Mouse (Mus musculus) liver, adult 2 months (tissue): ENCODE measurements around the gene Trip6. TPM values are rescaled to one million over a fixed set of nuclear protein-coding genes. Genes with fewer than 3 reads are reported as not detected.

ENCODE experiments used
- DNase-seq: peaks from one replicate; pipeline ENCODE4 v3.0.0-alpha.2; 2011; ENCODE audit warnings: low read depth, low spot score; ENCODE audit errors: extremely low read depth
- H3K27ac ChIP-seq: fragments of 200-500 bp; replicated peaks from 2 replicates; pipeline ENCODE4 v1.5.1; 2012; ENCODE audit warnings: low read depth, mild to moderate bottlenecking, control low read depth, inconsistent platforms, low read length; ENCODE audit not compliant: insufficient read depth
- H3K27me3 ChIP-seq: fragments of 200-500 bp; 2 replicates; pipeline ENCODE4 v1.6.1; 2012; ENCODE audit warnings: mild to moderate bottlenecking, moderate library complexity, low read length, inconsistent platforms; ENCODE audit not compliant: control insufficient read depth, insufficient read depth
- H3K36me3 ChIP-seq: fragments of 200-500 bp; 2 replicates; pipeline ENCODE4 v1.6.1; 2012; ENCODE audit warnings: low read length, inconsistent platforms; ENCODE audit not compliant: control insufficient read depth, insufficient read depth
- H3K4me1 ChIP-seq: fragments of 200-500 bp; 2 replicates; pipeline ENCODE4 v1.6.1; 2011; ENCODE audit warnings: low read length; ENCODE audit not compliant: control insufficient read depth, insufficient read depth
- H3K4me3 ChIP-seq: fragments of 200-500 bp; 2 replicates; pipeline ENCODE4 v1.5.1; 2011; ENCODE audit warnings: low read depth, mild to moderate bottlenecking, control low read depth, low read length, moderate library complexity; ENCODE audit not compliant: insufficient read depth
- H3K79me2 ChIP-seq: fragments of 200-500 bp; 2 replicates; pipeline ENCODE4 v1.6.1; 2012; ENCODE audit warnings: inconsistent platforms, mild to moderate bottlenecking, low read length, moderate library complexity; ENCODE audit not compliant: control insufficient read depth, insufficient read depth
- H3K9ac ChIP-seq: fragments of 200-500 bp; 2 replicates; pipeline ENCODE4 v1.6.1; 2012; ENCODE audit warnings: low read depth, mild to moderate bottlenecking, control low read depth, inconsistent platforms, low read length
- CTCF ChIP-seq: fragments of 200-500 bp; IDR thresholded peaks from 2 replicates; pipeline ENCODE4 v1.5.1; 2011; ENCODE audit warnings: low read depth, low read length, control low read depth
- POLR2A ChIP-seq: fragments of 200-500 bp; IDR thresholded peaks from 2 replicates; pipeline ENCODE4 v1.6.1; 2011; ENCODE audit warnings: low read length, control low read depth; ENCODE audit not compliant: insufficient read depth; ENCODE audit errors: extremely low read depth
- WGBS: fragments of 180-500 bp; shearing (Covaris S2); methylation state at CpG from one replicate; pipeline ENCODE4 v1.1.7; 2018; 5-methylcytosine and 5-hydroxymethylcytosine counted together
- polyA plus RNA-seq: library from polyadenylated mRNA; depleted of rRNA; stranded (reverse); fragments of >200 nt; gene quantifications from 2 replicates; pipeline ENCODE4 v1.2.3, GENCODE M21; 2012
- total RNA-seq: library from RNA; depleted of rRNA; stranded (reverse); fragments of >200 nt; gene quantifications from 2 replicates; pipeline ENCODE4 v1.2.3, GENCODE M21; 2014

The Trip6 gene
- total and polyA plus RNA-seq, 2 experiments = 6.5 to 25.0 TPM

- Histone ChIP-seq H3K27me3 (no peaks in the 10 kb centered on the region), H3K4me3 (peak overlapping the region; percentile 76), H3K9ac (peak overlapping the region; percentile 88), H3K79me2 (peaks cover 13% of the 10 kb centered on the region), H3K27ac (peak overlapping the region; percentile 52), H3K4me1 (peaks cover 7% of the 10 kb centered on the region; the same call in 1 of the 2 replicates), H3K36me3 (peaks cover 4% of the 10 kb centered on the region; the same call in 1 of the 2 replicates)
- DNase-seq = no peak
- no peak for TF ChIP-seq CTCF
- TF ChIP-seq POLR2A = no peak
- WGBS = 17% methylated on average over 8 of the region's 8 CpGs
These were observed 36.8 kb upstream of the Trip6 start for GRCm38 (mm10) chr5:137351058-137351380.

GRCm38 (mm10) chr5:137350205-137351057, 36.2 kb upstream of the Trip6 start:
- WGBS = under 1% methylated on average over 55 of the region's 55 CpGs
- H3K79me2 ChIP-seq = peaks cover 13% of the 10 kb centered on the region

GRCm38 (mm10) chr5:137349384-137350204, 35.4 kb upstream of the Trip6 start, which contains the start of gene Ephb4:
TSS of gene Ephb4 (plus strand) at chr5:137350109.
- Histone ChIP-seq H3K36me3 (no peaks in the 10 kb centered on the region), H3K27me3 (no peaks in the 10 kb centered on the region), H3K4me1 (peaks cover 11% of the 10 kb centered on the region), H3K79me2 (peaks cover 13% of the 10 kb centered on the region), H3K27ac (peak within 1 kb of the TSS; percentile 81), H3K4me3 (peak within 1 kb of the TSS; percentile 76), H3K9ac (peak within 1 kb of the TSS; percentile 88)
- WGBS = under 1% methylated on average over 32 of the region's 32 CpGs
- no peak for TF ChIP-seq CTCF
- TF ChIP-seq POLR2A = peak; percentile 90
- DNase-seq = peak; percentile 81

More at GRCm38 (mm10) chr5:137350205-137351057, 36.2 kb upstream of the Trip6 start:
- TF ChIP-seq POLR2A (no peak), CTCF (no peak)
- Histone ChIP-seq H3K4me3 (peak overlapping the region; percentile 76), H3K27me3 (no peaks in the 10 kb centered on the region), H3K27ac (peak overlapping the region; percentile 62), H3K36me3 (peaks cover 2% of the 10 kb centered on the region; the same call in 1 of the 2 replicates), H3K9ac (peak overlapping the region; percentile 88), H3K4me1 (peaks cover 8% of the 10 kb centered on the region)
- DNase-seq = no peak

DNA sequence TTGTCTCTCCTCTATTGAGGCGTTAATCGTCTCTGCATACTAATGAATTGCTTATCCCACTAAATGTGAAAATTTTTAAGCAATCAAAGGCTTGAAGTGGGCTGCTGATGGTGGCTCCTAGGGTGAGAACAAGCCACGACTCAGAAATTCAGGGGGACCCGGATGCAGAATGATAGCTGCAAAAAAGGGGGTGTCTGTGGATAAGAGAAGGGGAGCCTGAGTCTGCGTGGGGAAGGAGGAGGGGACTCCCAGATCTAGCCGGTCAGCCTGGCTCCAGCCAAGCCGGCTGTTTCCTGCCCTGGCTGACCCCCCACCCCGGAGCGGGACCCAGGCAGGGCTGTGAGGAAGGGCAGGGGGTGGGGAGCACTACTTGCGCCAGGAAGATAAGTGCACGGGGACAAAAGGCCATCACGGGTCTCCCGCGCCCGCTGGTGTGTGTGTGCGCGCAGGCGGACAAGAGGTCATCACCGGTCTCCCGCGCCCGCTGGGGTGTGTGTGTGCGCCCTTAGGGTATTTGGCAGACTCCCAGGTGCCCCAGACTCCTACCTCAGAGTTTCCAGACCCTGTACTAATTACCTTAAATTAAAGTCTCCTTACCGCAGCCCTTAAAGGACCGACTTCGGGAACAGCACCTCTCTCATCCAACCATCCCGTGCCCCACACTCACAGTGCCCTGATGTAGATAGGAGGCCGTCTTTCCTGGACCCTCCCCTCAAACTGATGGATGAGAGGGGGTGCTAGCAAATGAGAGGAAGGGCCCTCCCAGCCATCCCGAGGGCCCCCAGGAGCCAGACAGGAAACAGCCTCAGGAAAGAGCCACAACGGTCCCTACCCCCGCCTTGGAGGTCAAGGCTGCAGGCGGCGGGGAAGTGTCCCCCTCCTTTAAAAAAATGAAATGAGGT, 34.5 kb upstream of the Trip6 start:
- H3K4me3 ChIP-seq = peak overlapping the region; percentile 29
- peak overlapping the region; percentile 49 for H3K9ac ChIP-seq
- under 1% methylated on average over 33 of the region's 33 CpGs for WGBS
- H3K4me1 ChIP-seq = peaks cover 11% of the 10 kb centered on the region
- peak; percentile 70 for DNase-seq
- peak overlapping the region; percentile 81 for H3K27ac ChIP-seq
- H3K79me2 ChIP-seq = peaks cover 8% of the 10 kb centered on the region
- no peaks in the 10 kb centered on the region for H3K36me3 ChIP-seq
- no peaks in the 10 kb centered on the region for H3K27me3 ChIP-seq
- TF ChIP-seq CTCF (no peak), POLR2A (0 out of 2 replicates have a peak, but pooled peaks have one; percentile 17)

DNA sequence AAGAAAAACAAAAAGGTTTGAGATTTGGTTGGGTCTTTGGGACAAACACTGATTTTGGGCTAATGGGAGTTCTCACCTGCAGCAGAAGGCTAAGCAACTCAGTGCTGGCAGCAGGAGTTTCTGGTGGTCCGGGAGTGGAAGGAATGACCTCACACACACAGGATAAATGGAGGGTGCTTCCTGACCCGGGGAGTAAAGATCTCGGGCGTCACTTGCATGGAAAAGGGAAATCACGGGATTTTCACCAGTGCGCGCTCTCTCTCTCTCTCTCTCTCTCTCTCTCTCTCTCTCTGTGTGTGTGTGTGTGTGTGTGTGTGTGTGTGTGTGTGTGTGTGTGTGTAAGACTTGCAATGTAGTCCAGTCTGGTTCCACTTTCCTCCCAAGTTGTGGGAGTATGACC, 33.7 kb upstream of the Trip6 start:
- H3K79me2 ChIP-seq = peaks cover 8% of the 10 kb centered on the region
- H3K9ac ChIP-seq = peak overlapping the region; percentile 36; the same call in 1 of the 2 replicates
- H3K27ac ChIP-seq = peak overlapping the region; percentile 81
- H3K36me3 ChIP-seq = no peaks in the 10 kb centered on the region
- peak; percentile 55 for DNase-seq
- H3K4me3 ChIP-seq = peak overlapping the region; percentile 4
- no peaks in the 10 kb centered on the region for H3K27me3 ChIP-seq
- 6% methylated on average over 7 of the region's 7 CpGs for WGBS
- TF ChIP-seq POLR2A (no peak), CTCF (no peak)
- peaks cover 11% of the 10 kb centered on the region for H3K4me1 ChIP-seq
